Mouse (Mus musculus) ovary, postnatal 14 days (tissue): ENCODE measurements around the gene Bora.
"Not testable (repeated sequence)": the region's sequence is repeated elsewhere in the genome, so short reads cannot be mapped to it uniquely, and the experiment has no call there.

Source experiments
- DNase-seq: peaks from one replicate; pipeline ENCODE4 v3.0.0; 2022; ENCODE audit warnings: low spot score

Gene Bora

GRCm38 (mm10) chr14:99046031-99046781, at the start of gene Bora, which contains the start of gene Mzt1:
Bora (plus strand) TSS chr14:99046222.
Mzt1 (minus strand) TSS chr14:99046134.
- DNase-seq: peak; percentile 78

- no peak for DNase-seq
Measured at GRCm38 (mm10) chr14:99010224-99010919, 35.6 kb upstream of the Bora start.

GRCm38 (mm10) chr14:99010920-99011313, 35.1 kb upstream of the Bora start:
- no peak for DNase-seq

GRCm38 (mm10) chr14:99018691-99019090, 27.3 kb upstream of the Bora start:
- DNase-seq: no peak

GRCm38 (mm10) chr14:99019136-99019808, 26.8 kb upstream of the Bora start:
- no peak for DNase-seq

GRCm38 (mm10) chr14:99022346-99023086, 23.5 kb upstream of the Bora start:
- no peak for DNase-seq

GRCm38 (mm10) chr14:99029987-99030386, 16.0 kb upstream of the Bora start:
- DNase-seq: no peak

- DNase-seq: no peak
Measured at GRCm38 (mm10) chr14:99031337-99031873, 14.6 kb upstream of the Bora start.

- no peak for DNase-seq
Measured at GRCm38 (mm10) chr14:99032596-99032995, 13.4 kb upstream of the Bora start.

GRCm38 (mm10) chr14:99034851-99035250, 11.2 kb upstream of the Bora start:
- DNase-seq: not testable (repeated sequence)

- DNase-seq: no peak
Measured at GRCm38 (mm10) chr14:99036039-99036438, 10.0 kb upstream of the Bora start.

GRCm38 (mm10) chr14:99037703-99038102, 8.3 kb upstream of the Bora start:
- no peak for DNase-seq

GRCm38 (mm10) chr14:99039308-99039707, 6.7 kb upstream of the Bora start:
- not testable (repeated sequence) for DNase-seq

GRCm38 (mm10) chr14:99041416-99041815, 4.6 kb upstream of the Bora start:
- DNase-seq: no peak

GRCm38 (mm10) chr14:99043499-99043898, 2.5 kb upstream of the Bora start:
- DNase-seq: no peak

- DNase-seq: no peak
Measured at GRCm38 (mm10) chr14:99044096-99044495, 1.9 kb upstream of the Bora start.

- DNase-seq: no peak
Measured at GRCm38 (mm10) chr14:99044718-99045117, 1.3 kb upstream of the Bora start.

- DNase-seq: no peak
Measured at GRCm38 (mm10) chr14:99045378-99046030, 518 bp upstream of the Bora start.

- DNase-seq: no peak
Measured at GRCm38 (mm10) chr14:99046782-99047181, 760 bp downstream of the Bora start.

GRCm38 (mm10) chr14:99058959-99059586, 13.1 kb downstream of the Bora start:
- DNase-seq: no peak

- DNase-seq: no peak
Measured at GRCm38 (mm10) chr14:99060616-99061015, 14.6 kb downstream of the Bora start.
